Mouse (Mus musculus) G1E (cell line): ENCODE results near the gene Zfp423.

ENCODE experiments used
- CTCF ChIP-seq: IDR thresholded peaks from 2 replicates; pipeline ENCODE4 v1.5.1; 2012; ENCODE audit warnings: low read depth, low read length, inconsistent platforms, mixed read lengths
- GATA1 ChIP-seq: IDR thresholded peaks from 2 replicates; pipeline ENCODE4 v1.6.1; 2012; ENCODE audit warnings: borderline replicate concordance, low read length, inconsistent platforms, mixed read lengths
- TAL1 ChIP-seq: conservative IDR thresholded peaks from 2 replicates; pipeline ENCODE4 v1.6.1; 2012; ENCODE audit warnings: low read depth, low read length, inconsistent platforms, mixed read lengths

DNA sequence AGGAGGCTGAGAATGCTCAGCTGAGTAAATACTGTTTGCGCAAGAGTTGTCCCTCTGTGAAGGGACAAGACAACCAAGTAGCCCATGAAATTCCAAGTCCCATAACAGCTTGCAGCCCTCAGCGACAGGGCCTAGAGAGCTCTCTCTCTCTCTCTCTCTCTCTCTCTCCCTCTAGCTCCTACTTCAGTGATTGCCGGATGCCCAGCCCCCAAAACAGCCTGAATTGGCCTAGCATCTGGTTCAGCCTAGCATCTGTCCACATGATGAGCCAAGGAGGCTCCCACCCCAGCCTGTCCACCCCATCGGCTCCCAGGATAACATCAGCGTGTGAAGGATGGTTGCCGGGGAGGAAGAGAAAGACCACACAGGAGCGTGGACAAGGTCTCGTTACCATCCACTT lies 200.6 kb downstream of the Zfp423 start:
- TF ChIP-seq TAL1 (no peak), GATA1 (no peak), CTCF (no peak)
